ENCODE assay signal across 8 mouse cellular contexts in the genomic region with DNA sequence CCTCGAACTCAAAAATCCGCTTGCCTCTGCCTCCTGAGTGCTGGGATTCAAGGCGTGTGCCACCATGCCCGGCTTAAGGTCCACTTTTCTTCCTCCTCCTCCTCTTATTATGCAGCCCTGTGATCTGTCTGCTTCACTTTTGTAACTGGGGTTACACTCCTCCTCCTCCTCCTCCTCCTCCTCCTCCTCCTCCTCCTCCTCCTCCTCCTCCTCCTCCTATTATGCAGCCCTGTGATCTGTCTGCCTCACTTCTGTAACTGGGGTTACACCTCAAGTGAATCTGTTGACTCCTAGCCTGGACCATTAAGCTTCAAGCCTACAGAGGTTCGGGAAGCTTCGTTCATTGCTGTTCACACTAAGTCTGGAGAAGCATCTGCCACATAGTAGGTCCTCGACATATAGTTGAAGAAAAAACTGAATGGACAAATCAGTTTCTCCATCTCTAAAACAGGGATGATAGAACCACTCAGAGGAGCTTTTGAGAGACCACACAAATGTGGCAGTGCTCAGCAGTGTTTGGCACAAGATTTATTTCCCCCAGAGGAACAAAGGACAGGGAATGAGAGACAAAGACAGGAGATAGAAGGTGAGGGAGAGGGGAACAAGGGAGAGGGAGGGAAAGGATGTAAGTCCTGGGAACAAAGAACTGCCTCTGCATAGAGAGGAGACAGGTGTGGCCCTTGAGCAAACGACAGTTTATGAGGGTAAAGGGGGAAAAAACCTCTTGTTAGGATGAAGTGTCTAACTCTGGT. TPM values are rescaled to one million over a fixed set of nuclear protein-coding genes. Genes with fewer than 3 reads are reported as not detected.
DNase-seq lines count a peak whose midpoint lies in the region; ATAC-seq and TF ChIP-seq lines count a peak whose summit lies in the region.

No protein-coding gene starts in this region.

- no peak for TF ChIP-seq CTCF in lung, postnatal 0 days (IDR thresholded peaks at IDR 0.05)
- TF ChIP-seq CTCF in lung, adult 2 months (IDR thresholded peaks at IDR 0.05; ENCODE audit: insufficient read depth, low read length) = no peak

- H3K27me3 ChIP-seq in lung, postnatal 0 days (replicated peaks; ENCODE audit: insufficient read depth, low read length) = no peaks in the 10 kb centered on the region
- H3K27me3 ChIP-seq in forebrain, embryonic 12.5 days = no peaks in the 10 kb centered on the region
- no peaks in the 10 kb centered on the region for H3K27me3 ChIP-seq in liver, embryonic 12.5 days (replicated peaks)
- no peaks in the 10 kb centered on the region for H3K27me3 ChIP-seq in stomach, embryonic 15.5 days (replicated peaks)

- TF ChIP-seq EP300 in lung, postnatal 0 days (IDR thresholded peaks at IDR 0.05) = no peak

- TF ChIP-seq POLR2A in lung, adult 2 months (IDR thresholded peaks at IDR 0.05; ENCODE audit: borderline replicate concordance, extremely low read depth, low read depth, low read length) = no peak

- H3K9me3 ChIP-seq in lung, postnatal 0 days (ENCODE audit: low read length) = no peaks in the 10 kb centered on the region
- H3K9me3 ChIP-seq in forebrain, embryonic 12.5 days = no peaks in the 10 kb centered on the region
- H3K9me3 ChIP-seq in liver, embryonic 12.5 days (replicated peaks) = no peaks in the 10 kb centered on the region
- no peaks in the 10 kb centered on the region for H3K9me3 ChIP-seq in stomach, embryonic 15.5 days

- H3K9ac ChIP-seq in lung, postnatal 0 days (replicated peaks; ENCODE audit: low read depth) = no peak overlapping the region
- no peak overlapping the region; the same call in 1 of the 2 replicates for H3K9ac ChIP-seq in forebrain, embryonic 12.5 days
- H3K9ac ChIP-seq in liver, embryonic 12.5 days = peak overlapping the region; percentile 98
- no peak overlapping the region for H3K9ac ChIP-seq in stomach, embryonic 15.5 days

- WGBS in lung, postnatal 0 days = 16% methylated on average over 8 of the region's 8 CpGs
- 12% methylated on average over 8 of the region's 8 CpGs for WGBS in lung, adult 2 months
- 15% methylated on average over 8 of the region's 8 CpGs for WGBS in forebrain, embryonic 12.5 days
- WGBS in liver, embryonic 12.5 days (ENCODE audit: insufficient replicate concordance) = 15% methylated on average over 8 of the region's 8 CpGs
- WGBS in stomach, embryonic 15.5 days = 13% methylated on average over 8 of the region's 8 CpGs

- H3K4me1 ChIP-seq in lung, postnatal 0 days (ENCODE audit: insufficient read depth, low read depth, low read length) = peaks cover 21% of the 10 kb centered on the region; the same call in 1 of the 2 replicates
- H3K4me1 ChIP-seq in lung, adult 2 months (ENCODE audit: control insufficient read depth, insufficient read depth, low read length) = peaks cover 26% of the 10 kb centered on the region
- H3K4me1 ChIP-seq in forebrain, embryonic 12.5 days = peaks cover 38% of the 10 kb centered on the region
- H3K4me1 ChIP-seq in liver, embryonic 12.5 days = peaks cover 64% of the 10 kb centered on the region
- peaks cover 25% of the 10 kb centered on the region for H3K4me1 ChIP-seq in stomach, embryonic 15.5 days

- peaks cover 17% of the 10 kb centered on the region; the same call in 1 of the 2 replicates for H3K36me3 ChIP-seq in lung, postnatal 0 days (ENCODE audit: insufficient read depth, low read length)
- peaks cover 64% of the 10 kb centered on the region for H3K36me3 ChIP-seq in forebrain, embryonic 12.5 days (replicated peaks)
- peaks cover 75% of the 10 kb centered on the region for H3K36me3 ChIP-seq in liver, embryonic 12.5 days
- H3K36me3 ChIP-seq in stomach, embryonic 15.5 days = peaks cover 31% of the 10 kb centered on the region

- peak overlapping the region; percentile 65 for H3K4me2 ChIP-seq in lung, postnatal 0 days (replicated peaks; ENCODE audit: low read depth, low read length)
- peak overlapping the region; percentile 61 for H3K4me2 ChIP-seq in forebrain, embryonic 12.5 days
- peak overlapping the region; percentile 87 for H3K4me2 ChIP-seq in liver, embryonic 12.5 days
- peak overlapping the region; percentile 79 for H3K4me2 ChIP-seq in stomach, embryonic 15.5 days

- H3K4me3 ChIP-seq in lung, postnatal 0 days (ENCODE audit: low read depth, low read length) = peak overlapping the region; percentile 86; the same call in 1 of the 2 replicates
- no peak overlapping the region for H3K4me3 ChIP-seq in lung, adult 2 months (replicated peaks; ENCODE audit: extremely low read depth, low read depth, low read length)
- peak overlapping the region; percentile 86 for H3K4me3 ChIP-seq in forebrain, embryonic 12.5 days (replicated peaks)
- H3K4me3 ChIP-seq in liver, embryonic 12.5 days = peak overlapping the region; percentile 99
- peak overlapping the region; percentile 78; the same call in 1 of the 2 replicates for H3K4me3 ChIP-seq in stomach, embryonic 15.5 days (replicated peaks)

- peak overlapping the region; percentile 26 for H3K27ac ChIP-seq in lung, postnatal 0 days (ENCODE audit: low read length)
- peak overlapping the region; percentile 71 for H3K27ac ChIP-seq in forebrain, embryonic 12.5 days
- peak overlapping the region; percentile 84 for H3K27ac ChIP-seq in liver, embryonic 12.5 days
- no peak overlapping the region for H3K27ac ChIP-seq in stomach, embryonic 15.5 days

- no peak for DNase-seq in lung, postnatal 0 days (ENCODE audit: low spot score)
- DNase-seq in lung, adult 2 months = no peak
- DNase-seq in thymus, postnatal 36 days = no peak
- no peak for DNase-seq in frontal cortex, postnatal 25 days (ENCODE audit: low spot score in 2 of 2)
- no peak for DNase-seq in right cerebral cortex, postnatal 14 days

- ATAC-seq in lung, postnatal 0 days = no peak
- 0 out of 2 replicates have a peak, but pooled peaks have one; percentile 2 for ATAC-seq in forebrain, embryonic 12.5 days (ENCODE audit: low FRiP score)
- ATAC-seq in liver, embryonic 12.5 days = no peak
- ATAC-seq in stomach, embryonic 15.5 days (ENCODE audit: insufficient read depth, low FRiP score, low read depth) = no peak

RNA-seq across cellular contexts. Expression of a gene that starts 1.0 kb away (rescaled TPM):
- polyA plus RNA-seq in lung, postnatal 0 days (2015; fragmentation: Nextera tagmentation; extraction: Ambion mirVana) = 556 and 600 TPM in 2 replicates
- 435 and 792 TPM in 2 replicates for polyA plus RNA-seq in lung, adult 2 months (2012; rRNA removed)
- 576 and 579 TPM in 2 replicates for polyA plus RNA-seq in forebrain, embryonic 12.5 days (2016; fragmentation: Nextera tagmentation; extraction: Ambion mirVana)
- 565 and 598 TPM in 2 replicates for polyA plus RNA-seq in liver, embryonic 12.5 days (2016; fragmentation: Nextera tagmentation; extraction: Ambion mirVana)
- polyA plus RNA-seq in stomach, embryonic 15.5 days (2015; fragmentation: Nextera tagmentation; extraction: Ambion mirVana) = 712 and 730 TPM in 2 replicates

RNA-seq across cellular contexts. Expression of a gene that starts 12.5 kb away (rescaled TPM):
- 550 and 573 TPM in 2 replicates for polyA plus RNA-seq in lung, postnatal 0 days (2015; fragmentation: Nextera tagmentation; extraction: Ambion mirVana)
- polyA plus RNA-seq in lung, adult 2 months (2012; rRNA removed) = 58.1 and 110 TPM in 2 replicates
- 624 and 683 TPM in 2 replicates for polyA plus RNA-seq in forebrain, embryonic 12.5 days (2016; fragmentation: Nextera tagmentation; extraction: Ambion mirVana)
- 254 and 292 TPM in 2 replicates for polyA plus RNA-seq in liver, embryonic 12.5 days (2016; fragmentation: Nextera tagmentation; extraction: Ambion mirVana)
- 438 and 451 TPM in 2 replicates for polyA plus RNA-seq in stomach, embryonic 15.5 days (2015; fragmentation: Nextera tagmentation; extraction: Ambion mirVana)
